Mouse (Mus musculus) forebrain, embryonic 10.5 days (tissue): ENCODE results near the gene Polr3h. TPM values are rescaled to one million over a fixed set of nuclear protein-coding genes. Genes with fewer than 3 reads are reported as not detected.

Experiments
- DNase-seq: peaks from one replicate; pipeline ENCODE4 v3.0.0-alpha.2; 2017; ENCODE audit warnings: low spot score; ENCODE audit errors: extremely low spot score
- H3K27ac ChIP-seq: fragments of 300-500 bp; sonication (generic); 2 replicates; pipeline ENCODE4 v1.5.1; 2016; ENCODE audit warnings: mild to moderate bottlenecking
- H3K27me3 ChIP-seq: fragments of 300-500 bp; sonication (generic); 2 replicates; pipeline ENCODE4 v1.6.1; 2016; ENCODE audit warnings: mild to moderate bottlenecking; ENCODE audit not compliant: poor library complexity, severe bottlenecking
- H3K36me3 ChIP-seq: fragments of 300-500 bp; sonication (generic); replicated peaks from 2 replicates; pipeline ENCODE4 v1.6.1; 2016; ENCODE audit warnings: mild to moderate bottlenecking, moderate library complexity
- H3K4me1 ChIP-seq: fragments of 300-500 bp; sonication (generic); 2 replicates; pipeline ENCODE4 v1.6.1; 2016
- H3K4me3 ChIP-seq: fragments of 300-500 bp; sonication (generic); 2 replicates; pipeline ENCODE4 v1.5.1; 2016; ENCODE audit warnings: mild to moderate bottlenecking, moderate library complexity
- H3K9me3 ChIP-seq: fragments of 300-500 bp; sonication (generic); 2 replicates; pipeline ENCODE4 v1.6.1; 2016; ENCODE audit warnings: mild to moderate bottlenecking, moderate library complexity
- WGBS: fragments of 180-500 bp; shearing (Covaris S2); methylation state at CpG from one replicate; pipeline ENCODE4 v1.1.7; 2016; 5-methylcytosine and 5-hydroxymethylcytosine counted together
- polyA plus RNA-seq: library from polyadenylated mRNA; unstranded; fragments of >200 nt; fragmentation: Nextera tagmentation; extraction: Ambion mirVana; gene quantifications from 2 replicates; pipeline ENCODE4 v1.2.1, GENCODE M21; 2016

The Polr3h gene
- polyA plus RNA-seq, 1 experiment from 2014 or later = 90.8 TPM

- DNase-seq = no peak
- H3K27me3 ChIP-seq = peaks cover 40% of the 10 kb centered on the region
- peaks cover 45% of the 10 kb centered on the region for H3K4me1 ChIP-seq
- no peaks in the 10 kb centered on the region for H3K36me3 ChIP-seq
- H3K4me3 ChIP-seq = no peak overlapping the region
- WGBS = 80% methylated on average over 14 of the region's 14 CpGs
- H3K27ac ChIP-seq = no peak overlapping the region
- H3K9me3 ChIP-seq = no peaks in the 10 kb centered on the region
Observed at GRCm38 (mm10) chr15:81838554-81839235, 87.3 kb downstream of the Polr3h start.

Other genes with a start within 250 kb of the Polr3h start
- gene Chadl, start 229.0 kb downstream of the Polr3h start, polyA plus RNA-seq = 2.3 and 2.4 TPM in 2 replicates
- 43.4 and 44.3 TPM in 2 replicates for gene Zc3h7b, start 181.2 kb downstream of the Polr3h start, polyA plus RNA-seq
- gene Rangap1, start 180.7 kb downstream of the Polr3h start, polyA plus RNA-seq = 196 and 198 TPM in 2 replicates
- gene Tef, start 123.8 kb downstream of the Polr3h start, polyA plus RNA-seq = 13.5 and 13.7 TPM in 2 replicates
- 20.1 and 20.3 TPM in 2 replicates for gene Tob2, start 67.4 kb downstream of the Polr3h start, polyA plus RNA-seq
- gene Phf5a, start 54.3 kb downstream of the Polr3h start, polyA plus RNA-seq = 255 and 271 TPM in 2 replicates
- 147 and 148 TPM in 2 replicates for gene Aco2, start 53.9 kb downstream of the Polr3h start, polyA plus RNA-seq
- 9.2 and 10.7 TPM in 2 replicates for gene Csdc2, start 10.5 kb upstream of the Polr3h start, polyA plus RNA-seq
- gene Pmm1, start 34.7 kb upstream of the Polr3h start, polyA plus RNA-seq = 37.1 and 39.3 TPM in 2 replicates
- gene 1700029P11Rik, start 54.3 kb upstream of the Polr3h start, polyA plus RNA-seq = not detected in 2 replicates
- 90.8 and 94.9 TPM in 2 replicates for gene Xrcc6, start 61.6 kb upstream of the Polr3h start, polyA plus RNA-seq
- 35.2 and 36.5 TPM in 2 replicates for gene Desi1, start 107.6 kb upstream of the Polr3h start, polyA plus RNA-seq
- 386 and 402 TPM in 2 replicates for gene Snu13, start 121.4 kb upstream of the Polr3h start, polyA plus RNA-seq
- not detected in 2 replicates for gene 4930407I10Rik, start 132.9 kb upstream of the Polr3h start, polyA plus RNA-seq
- 0.06 and 0.11 TPM in 2 replicates for gene Mei1, start 143.8 kb upstream of the Polr3h start, polyA plus RNA-seq
- gene Ccdc134, start 201.7 kb upstream of the Polr3h start, polyA plus RNA-seq = 22.9 and 24.0 TPM in 2 replicates
- 207 and 227 TPM in 2 replicates for gene Srebf2, start 220.9 kb upstream of the Polr3h start, polyA plus RNA-seq